Mouse (Mus musculus): ENCODE results near the gene Ddb1.
"Not testable (repeated sequence)": the region's sequence is repeated elsewhere in the genome, so short reads cannot be mapped to it uniquely, and the experiment has no call there.

Ddb1 gene

GRCm38 (mm10) chr19:10605293-10605900 lies at the start of gene Ddb1, which contains the start of gene Tkfc:
Gene Ddb1, plus strand, starts transcription at chr19:10605327.
Gene Tkfc, minus strand, starts transcription at chr19:10605654.
- DNase-seq (ENCODE audit: low spot score in 2 of 2): peak; percentile 97 to 98

DNA sequence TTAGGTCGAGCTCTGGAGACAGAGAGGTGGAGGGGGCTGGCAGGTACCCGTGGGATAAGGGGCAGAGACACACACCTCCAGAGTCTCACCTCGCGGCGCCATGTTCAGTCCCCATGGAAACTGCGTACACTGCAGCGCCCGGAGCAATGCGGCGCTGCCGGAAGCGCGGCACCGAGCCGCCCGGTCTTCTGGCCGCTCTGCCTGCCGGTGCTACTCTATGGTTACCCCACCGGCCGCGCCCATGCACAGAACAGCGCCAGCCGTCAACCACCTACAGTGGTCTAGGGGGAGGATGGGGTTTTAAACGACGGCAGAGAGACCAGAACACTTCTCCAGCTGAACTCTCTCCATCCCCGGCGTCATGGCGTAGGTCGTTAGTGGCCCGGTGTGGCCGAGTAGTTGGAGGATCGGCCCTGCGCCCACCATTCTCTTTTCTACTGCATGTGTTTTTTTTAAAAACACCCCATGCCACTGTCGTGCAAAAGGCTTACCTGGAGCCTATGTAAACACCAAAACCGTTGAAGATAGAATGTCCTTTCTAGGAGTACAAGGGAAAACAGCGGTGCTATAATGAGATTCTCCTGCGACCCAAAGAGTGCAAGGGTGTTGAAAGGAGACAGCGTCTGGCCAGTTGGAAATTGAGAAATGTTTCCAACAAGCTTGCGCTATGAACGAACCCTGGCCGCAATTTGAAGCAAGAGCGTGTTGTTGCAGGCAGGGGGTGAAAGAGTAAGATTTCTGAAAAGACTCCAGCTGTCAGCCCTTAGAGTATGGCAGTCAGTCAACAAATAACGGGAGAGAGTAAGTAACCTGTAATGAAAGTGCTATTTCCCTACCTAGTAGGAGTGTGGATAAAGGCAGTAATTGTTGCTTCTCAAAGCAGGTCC lies 49.3 kb upstream of the Ddb1 start, which contains the start of gene Tmem216:
Tmem216 (minus strand) TSS at position 615 of the 887 bp plus-strand sequence.
- peak; percentile 70 to 81 for DNase-seq (ENCODE audit: low spot score in 2 of 2)

GRCm38 (mm10) chr19:10557001-10557400 lies 48.1 kb upstream of the Ddb1 start:
- DNase-seq (ENCODE audit: low spot score in 2 of 2): no peak

DNA sequence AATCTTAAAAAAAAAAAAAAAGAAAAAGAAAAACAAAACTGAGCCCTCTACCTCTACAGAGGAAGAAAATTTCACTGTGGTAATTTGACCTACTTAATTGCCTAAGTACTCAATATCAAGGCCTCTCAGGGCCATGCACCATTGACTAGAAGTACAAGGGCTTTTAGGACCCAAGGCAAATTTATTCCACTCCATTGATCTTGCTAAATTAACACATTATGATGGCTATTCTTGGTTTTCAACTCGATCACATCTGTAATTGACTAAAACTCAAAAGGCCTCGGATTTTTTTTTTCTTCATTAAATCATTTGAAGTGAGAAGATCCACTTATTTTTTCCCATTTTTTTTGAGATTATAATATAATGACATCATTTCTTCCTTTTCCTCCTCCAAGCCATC lies 47.7 kb upstream of the Ddb1 start:
- no peak for DNase-seq (ENCODE audit: low spot score in 2 of 2)

DNA sequence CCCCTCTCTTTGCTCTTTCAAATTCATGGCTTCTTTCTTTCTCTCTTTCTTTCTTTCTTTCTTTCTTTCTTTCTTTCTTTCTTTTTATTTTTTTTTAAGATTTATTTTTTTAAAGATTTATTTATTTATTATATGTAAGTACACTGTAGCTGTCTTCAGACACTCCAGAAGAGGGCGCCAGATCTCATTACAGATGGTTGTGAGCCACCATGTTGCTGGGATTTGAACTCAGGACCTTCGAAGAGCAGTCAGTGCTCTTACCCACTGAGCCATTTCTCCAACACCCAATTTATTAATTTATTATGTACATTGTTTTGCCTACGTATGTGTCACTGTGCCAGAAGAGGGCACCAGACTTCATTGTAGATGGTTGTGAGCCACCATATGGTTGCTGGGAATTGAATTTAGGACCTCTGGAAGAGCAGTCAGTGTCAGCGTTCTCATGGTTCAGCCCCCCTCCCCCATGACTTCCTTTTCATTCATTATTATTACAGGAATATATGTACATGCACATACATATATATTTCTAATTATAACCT lies 47.2 kb upstream of the Ddb1 start:
- not testable (repeated sequence) for DNase-seq (ENCODE audit: low spot score in 2 of 2)

DNA sequence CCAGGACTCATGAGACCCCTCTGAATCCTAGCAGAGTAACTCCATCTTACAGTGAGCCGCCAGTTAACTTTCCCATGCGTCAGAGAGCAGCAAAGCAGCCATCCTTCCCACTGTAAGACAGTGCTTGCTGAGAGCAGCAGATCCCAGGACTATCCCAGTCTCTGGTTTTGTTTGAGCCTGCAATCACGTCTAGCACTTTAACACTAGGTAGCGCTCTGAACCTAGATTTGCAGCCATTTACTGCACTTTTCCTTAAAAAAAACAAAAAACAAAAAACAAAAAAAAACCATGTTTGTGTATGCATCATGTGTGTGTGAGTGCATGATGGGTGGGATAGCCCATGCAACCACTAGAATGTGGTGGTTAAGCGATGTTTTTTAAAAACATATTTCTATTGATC lies 45.0 kb upstream of the Ddb1 start:
- DNase-seq (ENCODE audit: low spot score in 2 of 2): no peak

DNA sequence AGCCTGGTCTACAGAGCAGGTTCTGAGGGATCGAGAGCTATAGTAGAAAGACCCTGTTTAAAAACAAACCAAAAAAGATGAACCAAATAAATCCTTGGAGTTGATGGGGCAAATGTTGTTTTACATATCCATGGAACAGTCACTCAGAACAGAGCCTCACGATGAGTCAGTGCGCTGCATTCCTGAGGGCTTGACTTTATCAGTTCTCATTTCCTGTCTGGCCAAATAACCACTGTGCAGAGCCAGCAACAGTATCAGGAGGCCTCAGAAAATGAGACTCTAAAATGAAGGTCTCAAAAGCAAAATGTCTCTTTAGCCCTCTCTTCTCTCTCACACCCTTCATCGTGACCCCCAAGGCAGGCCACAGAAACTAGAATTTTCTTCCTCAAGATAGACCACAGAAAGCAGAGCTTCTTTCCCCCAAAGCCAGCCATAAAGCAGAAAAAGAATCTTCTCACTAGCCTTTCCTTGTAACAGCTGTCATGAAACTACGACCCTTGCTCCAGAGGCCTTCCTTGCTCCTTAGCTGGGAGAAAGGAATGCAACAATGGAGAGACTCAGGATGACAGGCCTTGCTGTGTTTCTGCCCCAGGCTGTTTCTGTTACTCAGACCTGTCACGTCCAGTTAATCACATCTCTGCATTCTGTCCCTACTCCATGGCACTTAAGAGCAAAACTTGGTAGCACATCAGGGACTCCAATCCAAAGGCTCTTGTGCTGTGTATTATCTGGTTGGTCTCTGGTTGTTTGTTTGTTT lies 43.4 kb upstream of the Ddb1 start:
- no peak for DNase-seq (ENCODE audit: low spot score in 2 of 2)

DNA sequence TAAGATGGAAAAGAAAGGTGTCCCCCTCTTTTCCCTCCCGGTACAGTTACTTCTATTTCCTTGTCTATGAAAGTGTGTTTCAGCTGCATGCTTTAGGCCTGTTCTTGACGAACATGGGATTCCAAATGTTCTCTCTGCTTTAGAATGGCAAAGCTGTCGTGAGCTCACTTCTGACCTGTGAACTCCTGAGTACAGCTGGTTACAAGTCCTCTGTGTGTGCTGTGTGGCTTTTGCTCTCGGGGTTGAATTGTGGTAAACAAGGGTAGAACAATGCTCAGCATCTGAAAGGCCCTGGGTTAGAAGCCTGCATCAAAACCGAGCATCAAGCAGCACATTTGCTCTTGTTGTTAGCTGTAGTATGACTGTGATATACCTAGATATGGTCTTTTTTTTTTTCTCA lies 42.8 kb upstream of the Ddb1 start:
- DNase-seq (ENCODE audit: low spot score in 2 of 2): no peak

DNA sequence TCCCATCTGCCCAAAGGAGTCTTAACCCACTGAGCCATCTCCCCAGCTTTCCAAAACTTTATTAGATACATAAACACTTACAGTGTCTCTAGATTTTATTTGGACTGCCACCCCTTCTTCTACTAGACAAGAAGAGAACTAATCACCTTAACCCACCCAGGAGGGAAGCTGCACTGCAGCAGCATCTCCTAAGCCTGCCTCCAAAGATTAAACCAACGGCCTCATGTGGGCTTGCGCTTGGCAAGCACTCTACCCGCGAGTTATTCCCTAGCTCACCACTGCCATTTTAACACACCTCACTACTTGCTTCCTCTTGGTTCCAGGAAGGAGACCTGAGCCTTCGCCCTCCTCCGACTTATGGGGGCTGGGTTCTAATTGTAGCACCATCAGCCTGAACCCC lies 40.8 kb upstream of the Ddb1 start:
- DNase-seq (ENCODE audit: low spot score in 2 of 2): no peak

GRCm38 (mm10) chr19:10565217-10565616 lies 39.9 kb upstream of the Ddb1 start:
- DNase-seq (ENCODE audit: low spot score in 2 of 2): no peak

- no peak for DNase-seq (ENCODE audit: low spot score in 2 of 2)
These were observed 35.5 kb upstream of the Ddb1 start for GRCm38 (mm10) chr19:10569627-10570026.

DNA sequence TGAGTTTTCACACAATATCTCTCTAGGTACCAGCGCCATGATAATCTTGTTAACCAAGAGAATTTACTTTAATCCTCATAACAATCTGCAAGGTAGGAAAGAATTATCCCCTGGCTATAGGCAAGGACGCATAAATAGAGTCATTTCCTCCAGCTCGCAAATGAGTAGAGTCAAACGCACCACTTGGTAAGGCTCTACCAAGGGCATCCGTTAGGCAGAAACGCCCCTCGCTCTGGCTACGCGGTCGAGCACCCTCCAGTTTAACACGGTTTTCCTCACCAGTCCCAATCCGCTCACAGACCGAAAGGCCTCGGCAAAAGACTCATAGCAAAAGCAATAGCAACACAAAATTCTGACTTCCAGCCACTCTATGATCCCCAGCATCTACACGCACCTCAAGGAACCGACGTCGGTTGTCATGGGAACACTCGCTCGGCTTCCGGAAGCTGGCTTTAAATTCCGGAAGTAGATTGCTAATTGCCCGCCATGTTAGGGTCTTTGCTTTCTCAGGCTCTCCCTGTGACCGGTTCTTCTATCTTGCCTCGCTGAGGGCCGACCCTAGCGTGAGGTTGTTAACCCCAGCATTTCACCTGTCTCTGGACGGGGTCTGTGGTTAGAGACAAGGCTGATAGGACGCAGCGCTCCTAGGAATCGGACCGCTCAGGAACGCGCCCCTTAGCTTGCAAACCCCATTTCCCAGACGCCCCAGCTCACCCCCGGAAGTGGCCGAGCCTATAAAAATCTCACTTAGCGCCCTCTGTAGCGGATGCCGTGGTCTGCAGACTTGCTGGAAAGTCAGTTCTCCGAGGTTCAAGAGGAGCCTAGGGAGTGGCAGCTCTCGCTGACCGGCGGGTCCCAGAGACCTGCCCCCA lies 28.2 kb upstream of the Ddb1 start, which contains the start of the genes Cyb561a3 and Tmem138:
Cyb561a3 (plus strand) TSS at position 483 of the 872 bp plus-strand sequence.
Tmem138 (minus strand) TSS at position 673 of the 872 bp plus-strand sequence.
- DNase-seq (ENCODE audit: low spot score in 2 of 2): peak; percentile 92 to 93

DNA sequence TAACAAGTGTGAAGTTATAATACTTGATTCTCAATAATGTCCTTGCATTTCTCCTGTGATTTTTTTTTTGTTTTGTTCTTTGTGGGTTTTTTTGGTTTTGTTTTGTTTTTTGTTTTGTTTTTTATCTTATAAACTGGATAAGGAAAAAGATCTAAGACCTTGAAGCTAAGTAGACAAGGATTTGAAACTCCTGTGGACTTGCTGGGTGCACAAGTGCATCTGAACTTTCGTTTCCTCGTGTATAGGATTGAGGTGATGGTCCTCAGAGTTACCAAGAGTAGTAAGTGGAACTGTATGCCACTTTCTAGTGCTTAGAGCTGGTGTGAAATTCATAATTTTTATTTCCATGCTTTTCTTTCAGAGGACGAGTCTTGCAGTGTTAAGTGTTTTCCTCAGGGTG lies 25.0 kb upstream of the Ddb1 start:
- DNase-seq (ENCODE audit: low spot score in 2 of 2): no peak

- peak in 1 of 2 experiments; percentile 29 for DNase-seq (ENCODE audit: low spot score in 2 of 2)
These were observed 24.4 kb upstream of the Ddb1 start for GRCm38 (mm10) chr19:10580761-10581160.

- peak in 1 of 2 experiments; percentile 52 for DNase-seq (ENCODE audit: low spot score in 2 of 2)
These were observed 23.1 kb upstream of the Ddb1 start for GRCm38 (mm10) chr19:10581984-10582383.

- DNase-seq (ENCODE audit: low spot score in 2 of 2): no peak
These were observed 21.5 kb upstream of the Ddb1 start for GRCm38 (mm10) chr19:10583550-10584146.

DNA sequence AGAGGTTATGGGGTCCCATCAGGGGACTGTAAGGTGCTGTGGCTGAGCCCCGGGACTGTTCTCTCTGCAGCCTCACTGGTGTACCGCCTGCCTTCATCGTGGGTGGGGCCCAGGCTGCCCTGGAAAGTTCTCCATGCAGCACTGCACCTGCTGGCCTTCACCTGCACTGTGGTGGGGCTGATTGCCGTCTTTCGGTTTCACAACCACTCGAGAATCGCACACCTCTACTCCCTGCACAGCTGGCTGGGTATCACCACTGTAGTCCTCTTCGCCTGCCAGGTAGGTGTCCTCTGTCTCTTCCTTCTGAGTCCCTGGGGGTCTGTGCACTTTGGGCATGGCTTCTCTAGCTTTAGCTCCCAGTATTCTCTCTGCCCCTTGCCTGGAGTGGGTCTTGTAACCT lies 20.0 kb upstream of the Ddb1 start:
- peak in 1 of 2 experiments; percentile 47 for DNase-seq (ENCODE audit: low spot score in 2 of 2)

- no peak for DNase-seq (ENCODE audit: low spot score in 2 of 2)
These were observed 17.9 kb upstream of the Ddb1 start for GRCm38 (mm10) chr19:10587231-10587630.

DNA sequence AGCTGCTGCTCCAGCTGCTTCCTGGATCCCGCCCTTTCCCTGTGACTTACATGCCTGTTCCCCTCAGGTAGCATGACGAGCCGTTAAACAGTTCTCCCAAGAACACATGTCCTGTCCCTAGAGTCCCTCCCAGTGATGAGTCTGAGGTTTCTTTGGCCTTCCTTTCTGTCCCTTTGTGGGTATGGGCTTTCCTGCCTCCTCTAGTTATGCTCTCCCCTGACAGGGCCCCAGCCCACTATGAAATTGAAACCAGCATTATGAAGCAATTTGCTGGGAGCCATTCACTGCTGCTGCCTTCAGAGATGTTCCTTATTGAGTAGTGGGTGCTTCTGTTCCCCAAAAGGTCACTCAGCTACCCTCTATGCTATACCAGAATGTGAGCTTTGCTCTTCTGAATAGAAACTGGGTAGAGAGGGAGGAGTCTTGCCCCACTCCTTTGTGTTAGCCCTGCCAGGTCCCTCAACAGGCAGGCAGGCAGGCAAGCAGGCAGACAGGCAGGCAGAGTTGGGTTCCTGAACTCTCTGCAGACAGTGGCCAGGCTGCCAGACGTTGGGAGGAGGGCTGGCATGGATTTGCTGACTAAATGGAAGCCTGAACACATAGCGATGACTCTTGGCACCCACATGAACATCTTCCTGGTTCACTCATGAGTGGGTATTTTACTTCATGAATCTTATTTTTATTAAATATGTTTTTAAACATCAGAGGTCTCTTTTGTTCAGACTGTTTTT lies 15.8 kb upstream of the Ddb1 start:
- DNase-seq (ENCODE audit: low spot score in 2 of 2): no peak

DNA sequence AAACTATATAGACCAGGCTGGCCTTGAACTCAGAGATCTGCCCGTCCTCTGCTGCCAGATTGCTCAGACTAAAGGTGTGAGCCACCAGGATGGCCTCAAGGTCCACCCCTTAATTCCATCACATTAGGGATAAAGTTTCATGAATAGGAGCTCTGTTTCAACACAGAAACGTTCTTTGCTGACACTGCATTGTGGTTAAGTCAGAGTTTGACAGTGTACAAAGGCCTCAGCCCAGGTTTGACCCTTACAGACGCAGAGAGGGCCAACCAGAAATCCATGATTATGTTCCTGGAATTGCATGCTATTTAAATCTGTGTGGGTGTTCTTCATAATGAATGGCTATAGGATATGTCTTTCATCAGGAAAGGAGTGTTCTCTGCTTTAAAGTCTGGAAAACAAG lies 14.8 kb upstream of the Ddb1 start:
- DNase-seq (ENCODE audit: low spot score in 2 of 2): no peak
